Mouse (Mus musculus) liver, adult 2 months (tissue): ENCODE data around the gene Rere.

Experiments used
- CTCF ChIP-seq: fragments of 200-500 bp; IDR thresholded peaks from 2 replicates; pipeline ENCODE4 v1.5.1; 2011; ENCODE audit warnings: low read depth, low read length, control low read depth
- POLR2A ChIP-seq: fragments of 200-500 bp; IDR thresholded peaks from 2 replicates; pipeline ENCODE4 v1.6.1; 2011; ENCODE audit warnings: low read length, control low read depth; ENCODE audit not compliant: insufficient read depth; ENCODE audit errors: extremely low read depth

GRCm38 (mm10) chr4:150544652-150545258 lies 263.3 kb downstream of the Rere start:
- no peak for TF ChIP-seq CTCF
- TF ChIP-seq POLR2A, result no peak
